Mouse (Mus musculus): ENCODE results near the gene Ankrd39.

The Ankrd39 gene

DNA sequence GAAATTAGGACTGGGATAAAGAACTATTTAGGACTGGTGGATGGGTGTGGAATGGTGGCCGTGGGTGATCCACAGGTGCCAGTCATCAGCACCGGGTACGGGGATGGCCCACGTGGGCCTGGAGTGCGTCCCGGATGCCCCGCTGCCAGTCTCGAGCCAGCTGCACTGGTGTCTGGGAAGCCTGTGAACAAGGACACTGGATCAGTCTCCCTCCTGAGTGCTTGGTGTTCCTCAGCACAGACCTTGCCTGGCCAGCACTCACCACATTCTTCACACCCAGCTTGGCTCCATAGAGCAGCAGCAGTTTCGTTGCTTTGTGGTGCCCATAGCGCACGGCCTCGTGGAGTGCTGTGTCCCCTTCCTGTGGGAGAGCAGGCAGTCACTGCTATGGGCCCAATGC lies 15.8 kb downstream of the Ankrd39 start:
- DNase-seq (ENCODE audit: low read depth, low spot score): no peak

- no peak for DNase-seq (ENCODE audit: low read depth, low spot score)
Observed at GRCm38 (mm10) chr1:36530962-36531361, 16.3 kb downstream of the Ankrd39 start.

- DNase-seq (ENCODE audit: low read depth, low spot score): no peak
Observed at GRCm38 (mm10) chr1:36530485-36530884, 16.8 kb downstream of the Ankrd39 start.

DNA sequence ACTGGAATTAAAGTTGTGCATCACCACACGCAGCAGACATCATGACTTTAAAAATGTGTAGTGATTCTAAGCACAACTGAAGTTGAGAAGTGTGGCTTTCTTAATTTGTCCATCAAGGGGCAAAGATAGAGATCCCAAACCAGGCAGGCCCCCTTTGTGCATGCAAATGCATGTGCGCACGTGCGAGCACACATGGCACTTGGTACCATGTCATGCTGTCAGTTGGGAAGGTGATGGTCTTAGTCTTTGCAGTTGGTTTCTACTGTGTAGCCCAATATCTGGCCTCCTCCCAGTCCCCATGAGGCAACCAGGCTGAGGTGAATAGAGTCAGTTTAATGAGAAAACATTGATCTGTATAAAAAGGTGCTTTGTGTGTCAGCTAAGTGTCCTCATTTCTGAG lies 17.4 kb downstream of the Ankrd39 start:
- DNase-seq (ENCODE audit: low read depth, low spot score): no peak

- DNase-seq (ENCODE audit: low read depth, low spot score): no peak
Observed at GRCm38 (mm10) chr1:36529274-36529673, 18.0 kb downstream of the Ankrd39 start.

GRCm38 (mm10) chr1:36528351-36528750 lies 18.9 kb downstream of the Ankrd39 start:
- no peak for DNase-seq (ENCODE audit: low read depth, low spot score)

- DNase-seq (ENCODE audit: low read depth, low spot score): no peak
Observed at GRCm38 (mm10) chr1:36526903-36527302, 20.3 kb downstream of the Ankrd39 start.

DNA sequence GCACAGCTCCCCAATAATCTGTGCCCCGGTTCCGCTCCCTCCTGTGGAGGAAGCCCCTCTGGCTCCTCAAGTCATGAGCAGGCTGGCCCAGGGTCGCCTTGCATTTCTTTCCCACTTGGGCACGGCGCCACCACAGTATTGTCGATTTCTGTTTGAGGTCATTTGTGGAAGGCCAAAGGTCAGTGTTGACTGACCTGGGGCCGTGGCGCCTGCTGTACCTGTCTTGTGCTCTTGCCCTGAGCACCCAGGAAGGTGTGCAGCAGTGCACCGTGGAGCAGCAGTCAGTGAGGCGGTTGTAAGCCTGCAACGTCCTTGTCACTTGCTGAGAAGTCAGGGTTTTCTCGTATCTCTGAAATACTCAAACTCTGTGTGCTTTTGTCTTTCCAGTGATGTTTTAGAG lies 21.5 kb downstream of the Ankrd39 start:
- no peak for DNase-seq (ENCODE audit: low read depth, low spot score)

- DNase-seq (ENCODE audit: low read depth, low spot score): no peak
Observed at GRCm38 (mm10) chr1:36524058-36524457, 23.2 kb downstream of the Ankrd39 start.

DNA sequence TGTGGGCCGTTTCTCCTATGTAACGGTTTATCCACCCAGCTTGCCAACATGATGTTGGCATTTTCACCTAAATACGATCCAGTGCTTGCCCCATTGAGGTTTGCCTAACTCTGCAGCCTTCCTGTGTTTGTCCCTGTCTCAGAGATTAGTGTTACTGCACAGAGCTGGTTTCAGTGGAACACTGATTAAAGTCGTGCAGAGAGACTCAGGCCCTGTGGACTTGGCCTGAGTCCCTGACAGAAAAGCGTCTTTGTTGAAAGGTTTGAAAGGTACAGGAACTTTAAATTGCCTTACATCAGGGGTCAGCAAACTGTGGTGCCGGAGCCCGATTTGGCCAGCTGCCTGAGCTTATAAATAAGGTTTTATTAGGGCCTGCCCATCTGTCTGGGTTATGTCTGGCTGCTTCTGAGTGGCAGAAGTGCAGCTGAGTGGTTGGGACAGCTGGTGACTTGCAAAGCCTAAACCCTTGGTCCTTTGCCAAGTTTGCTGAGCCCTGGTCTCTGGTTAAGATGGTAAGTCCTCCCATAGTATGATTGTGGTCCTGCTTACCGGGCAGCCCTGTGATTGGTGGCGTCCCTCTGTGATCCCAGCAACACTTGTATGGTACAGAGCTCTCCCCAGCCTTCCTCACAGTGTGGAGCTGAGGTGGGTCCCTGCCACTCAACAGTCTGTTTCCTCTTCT lies 23.8 kb downstream of the Ankrd39 start:
- DNase-seq (ENCODE audit: low read depth, low spot score): no peak

DNA sequence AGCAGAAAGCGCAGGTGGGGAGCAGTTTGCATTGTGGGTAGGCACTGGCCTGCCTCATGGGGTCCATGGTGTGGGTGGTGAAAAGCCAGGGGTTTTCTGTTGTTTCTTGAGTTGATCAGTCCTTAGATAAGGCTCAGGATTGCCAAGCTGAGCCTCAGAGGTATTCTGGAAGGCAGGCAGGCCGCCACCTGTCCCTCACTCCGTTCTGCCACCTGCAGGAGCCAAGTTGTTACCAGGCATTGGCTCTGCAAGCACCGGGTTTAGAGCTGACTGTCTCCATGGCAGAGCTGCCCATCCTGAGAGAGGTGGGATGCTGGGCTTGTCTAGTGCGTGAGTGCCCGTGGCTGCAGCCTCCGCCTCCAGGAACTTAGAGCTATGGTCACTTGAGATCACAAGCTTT lies 25.0 kb downstream of the Ankrd39 start:
- no peak for DNase-seq (ENCODE audit: low read depth, low spot score)

DNA sequence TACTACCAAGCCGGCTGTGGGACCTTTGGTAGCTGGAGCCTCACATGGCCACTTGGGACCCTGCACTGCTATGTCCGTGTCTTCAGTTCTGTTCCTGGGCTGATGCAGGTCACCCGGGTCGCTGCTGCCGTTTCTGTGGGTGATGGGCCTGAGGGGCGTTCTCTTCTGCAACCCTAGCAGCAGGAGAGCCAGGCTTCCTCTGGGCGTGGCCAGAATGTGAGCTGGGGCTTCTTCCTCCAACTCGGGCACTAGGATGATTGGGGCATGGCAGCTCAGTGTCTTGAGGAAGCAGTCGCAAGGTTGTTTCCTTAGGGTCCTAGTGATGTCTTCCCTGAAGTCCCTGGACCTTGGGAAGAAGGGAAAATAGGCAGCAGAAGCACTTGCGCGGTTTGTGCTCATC lies 27.6 kb downstream of the Ankrd39 start:
- DNase-seq (ENCODE audit: low read depth, low spot score): no peak

GRCm38 (mm10) chr1:36518259-36518658 lies 29.0 kb downstream of the Ankrd39 start:
- DNase-seq (ENCODE audit: low read depth, low spot score): no peak

DNA sequence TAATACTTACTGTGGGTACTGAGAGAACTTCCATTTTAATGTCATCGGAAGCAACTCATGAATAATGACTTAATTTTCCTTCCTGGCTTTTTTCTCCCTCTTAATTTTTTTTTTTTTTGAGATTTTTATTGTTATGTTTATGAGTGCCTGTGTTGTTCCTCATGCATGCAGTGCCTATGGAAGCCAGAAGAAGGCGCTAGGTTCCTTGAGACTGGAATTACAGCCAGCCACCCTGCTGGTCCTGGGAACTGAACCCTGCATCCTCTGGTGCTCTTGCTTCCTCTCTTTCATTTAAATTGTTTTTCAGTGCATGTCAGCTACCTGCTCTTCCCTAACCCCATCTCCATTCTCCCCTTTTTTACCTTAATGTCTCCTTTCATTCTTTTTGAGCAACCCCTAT lies 33.5 kb downstream of the Ankrd39 start:
- peak; percentile 34 for DNase-seq (ENCODE audit: low read depth, low spot score)

DNA sequence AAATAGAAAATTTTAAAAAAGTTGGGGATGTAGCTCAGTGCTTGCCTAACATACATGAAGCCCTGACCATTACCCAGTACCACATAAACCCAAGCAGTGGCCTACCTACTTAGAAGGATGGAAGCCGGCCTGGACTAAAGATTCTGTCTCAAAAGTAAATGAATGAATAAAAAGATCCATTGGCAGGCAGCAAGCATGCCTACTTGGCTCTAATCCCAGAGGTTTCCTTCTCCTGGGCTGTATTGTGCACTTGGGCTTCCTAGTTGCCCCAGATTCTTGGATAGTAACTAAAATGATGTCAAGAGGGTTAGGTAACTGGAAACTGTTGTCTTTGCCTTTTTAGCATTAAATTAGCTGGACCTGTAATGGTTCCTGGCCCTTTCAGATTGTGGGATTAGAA lies 33.9 kb downstream of the Ankrd39 start:
- DNase-seq (ENCODE audit: low read depth, low spot score): no peak

DNA sequence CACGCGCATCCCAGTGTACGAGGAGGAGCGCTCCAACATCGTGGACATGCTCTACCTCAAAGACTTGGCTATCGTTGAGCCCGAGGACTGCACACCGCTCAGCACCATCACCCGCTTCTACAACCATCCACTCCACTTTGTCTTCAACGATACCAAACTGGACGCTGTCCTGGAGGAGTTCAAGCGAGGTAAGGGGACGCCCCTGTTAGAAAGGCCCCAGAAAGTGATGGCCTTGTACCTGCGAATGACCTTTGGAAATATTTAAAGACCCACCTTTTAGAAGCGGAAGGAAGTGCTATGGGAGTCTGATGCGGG lies 34.3 kb downstream of the Ankrd39 start:
- no peak for DNase-seq (ENCODE audit: low read depth, low spot score)

GRCm38 (mm10) chr1:36512089-36512965 lies 34.9 kb downstream of the Ankrd39 start:
- DNase-seq (ENCODE audit: low read depth, low spot score): peak; percentile 68

GRCm38 (mm10) chr1:36511289-36512021 lies 35.8 kb downstream of the Ankrd39 start, which contains the start of gene Cnnm3:
TSS of gene Cnnm3 (plus strand) at chr1:36511867.
- peak; percentile 98 for DNase-seq (ENCODE audit: low read depth, low spot score)

DNA sequence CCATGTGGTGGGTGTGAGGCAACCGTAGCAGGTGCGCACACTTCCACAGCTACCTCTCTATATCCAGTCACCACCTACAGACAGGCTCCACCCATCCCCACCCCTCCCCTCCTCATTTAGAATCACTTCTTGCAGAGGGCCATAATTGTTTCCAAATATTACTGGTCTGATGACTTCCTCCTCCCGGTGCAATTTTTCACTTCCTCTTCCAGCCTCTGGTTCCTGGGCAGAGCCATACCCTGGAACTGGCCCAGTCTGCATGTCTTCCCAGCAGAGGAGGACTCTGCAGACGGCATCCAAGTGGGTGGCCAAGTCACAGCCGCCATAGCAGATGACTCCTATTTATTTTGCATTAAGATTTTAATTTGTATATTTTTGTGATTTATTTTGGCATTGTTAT lies 39.0 kb downstream of the Ankrd39 start:
- no peak for DNase-seq (ENCODE audit: low read depth, low spot score)

DNA sequence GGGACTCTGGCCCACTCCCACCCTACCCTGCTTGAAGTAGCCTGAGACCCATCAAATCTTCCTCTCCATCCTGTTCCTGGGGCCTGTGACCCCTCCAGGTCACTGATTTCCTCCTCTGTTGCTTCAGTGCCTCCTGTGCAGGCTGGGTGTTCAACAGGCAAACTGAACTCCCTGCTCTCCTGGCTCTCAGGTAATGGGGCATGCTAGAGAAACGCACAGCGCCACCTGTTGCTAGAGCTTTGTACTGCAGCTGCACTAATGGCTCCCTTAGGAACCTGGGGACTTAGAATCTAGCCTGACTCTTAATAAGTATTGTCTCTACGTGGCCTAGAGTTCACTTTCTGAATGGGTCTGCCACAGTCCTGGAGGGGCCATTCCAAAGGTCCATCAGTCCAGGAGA lies 46.0 kb downstream of the Ankrd39 start:
- peak; percentile 90 for DNase-seq (ENCODE audit: low read depth, low spot score)

- no peak for DNase-seq (ENCODE audit: low read depth, low spot score)
Observed at GRCm38 (mm10) chr1:36497312-36497711, 49.9 kb downstream of the Ankrd39 start.

GRCm38 (mm10) chr1:36496719-36497118 lies 50.5 kb downstream of the Ankrd39 start:
- DNase-seq (ENCODE audit: low read depth, low spot score): no peak

Measured in CD4-positive, CD25-positive, alpha-beta regulatory T cell, adult 2 months (primary cell).